Mouse (Mus musculus) lung, adult 2 months (tissue): ENCODE results near the gene Immp2l. TPM values are rescaled to one million over a fixed set of nuclear protein-coding genes. Genes with fewer than 3 reads are reported as not detected.

Experiments
- DNase-seq: peaks from one replicate; pipeline ENCODE4 v3.0.0; 2022
- H3K4me1 ChIP-seq: fragments of 200-500 bp; 2 replicates; pipeline ENCODE4 v1.6.1; 2011; ENCODE audit warnings: low read length; ENCODE audit not compliant: control insufficient read depth, insufficient read depth
- H3K4me3 ChIP-seq: fragments of 200-500 bp; replicated peaks from 2 replicates; pipeline ENCODE3; 2011; ENCODE audit warnings: low read depth, mild to moderate bottlenecking, control low read depth, low read length; ENCODE audit errors: extremely low read depth
- CTCF ChIP-seq: fragments of 200-500 bp; IDR thresholded peaks from 2 replicates; pipeline ENCODE4 v1.5.1; 2011; ENCODE audit warnings: mild to moderate bottlenecking, low read length, control low read depth; ENCODE audit not compliant: insufficient read depth
- POLR2A ChIP-seq: fragments of 200-500 bp; IDR thresholded peaks from 2 replicates; pipeline ENCODE4 v1.6.1; 2011; ENCODE audit warnings: low read depth, mild to moderate bottlenecking, control low read depth, low read length, borderline replicate concordance; ENCODE audit errors: extremely low read depth
- WGBS: fragments of 180-500 bp; shearing (Covaris S2); methylation state at CpG from one replicate; pipeline ENCODE4 v1.1.7; 2018; 5-methylcytosine and 5-hydroxymethylcytosine counted together
- polyA plus RNA-seq: library from polyadenylated mRNA; depleted of rRNA; stranded (reverse); fragments of >200 nt; gene quantifications from 2 replicates; pipeline ENCODE4 v1.2.3, GENCODE M21; 2012

Gene Immp2l
- polyA plus RNA-seq, 1 experiment: 1.5 TPM

- Histone ChIP-seq H3K4me3 (no peak overlapping the region), H3K4me1 (no peaks in the 10 kb centered on the region)
- WGBS: 91% methylated on average over 4 of the region's 4 CpGs
- no peak for DNase-seq
- TF ChIP-seq POLR2A: no peak
- no peak for TF ChIP-seq CTCF
Observed at GRCm38 (mm10) chr12:41594037-41594436, 570.1 kb downstream of the Immp2l start.

- WGBS: 87% methylated on average over 3 of the region's 3 CpGs
- DNase-seq: no peak
- no peak overlapping the region for H3K4me3 ChIP-seq
- TF ChIP-seq POLR2A (no peak), CTCF (no peak)
- H3K4me1 ChIP-seq: no peaks in the 10 kb centered on the region
Observed at GRCm38 (mm10) chr12:41615271-41615670, 591.4 kb downstream of the Immp2l start.

DNA sequence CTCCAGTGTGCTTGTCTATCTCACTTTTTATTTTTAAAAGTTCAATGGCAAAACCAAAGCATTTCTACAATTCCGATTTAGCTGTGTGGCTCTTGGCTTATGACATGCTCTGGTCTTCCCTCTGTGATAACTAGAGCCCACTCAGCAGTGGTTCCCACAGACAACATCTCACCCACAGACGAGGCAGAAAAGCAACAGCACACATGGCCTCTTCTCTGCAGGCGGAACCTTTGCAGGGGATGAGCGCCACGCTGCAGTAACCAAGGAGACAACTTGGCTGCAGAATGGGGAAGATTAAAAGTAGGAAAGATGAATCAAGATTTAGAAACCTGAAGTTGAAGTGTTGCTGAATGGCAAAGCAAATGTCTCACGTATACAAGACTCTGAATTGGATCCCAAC lies 597.5 kb downstream of the Immp2l start:
- 89% methylated on average over 6 of the region's 6 CpGs for WGBS
- no peak for TF ChIP-seq CTCF
- TF ChIP-seq POLR2A: no peak

GRCm38 (mm10) chr12:41643262-41643661 lies 619.4 kb downstream of the Immp2l start:
- no peak for TF ChIP-seq CTCF
- TF ChIP-seq POLR2A: no peak
- Histone ChIP-seq H3K4me3 (no peak overlapping the region), H3K4me1 (no peaks in the 10 kb centered on the region)
- DNase-seq: no peak
- 89% methylated on average over 4 of the region's 4 CpGs for WGBS

More for the DNA sequence above, 597.5 kb downstream of the Immp2l start:
- no peak for DNase-seq
- Histone ChIP-seq H3K4me1 (no peaks in the 10 kb centered on the region), H3K4me3 (no peak overlapping the region)

- WGBS: 38% methylated on average over 4 of the region's 4 CpGs
- no peak for DNase-seq
- TF ChIP-seq CTCF: no peak
- no peak for TF ChIP-seq POLR2A
- Histone ChIP-seq H3K4me3 (no peak overlapping the region), H3K4me1 (no peaks in the 10 kb centered on the region)
Observed at GRCm38 (mm10) chr12:41644802-41645551, 621.1 kb downstream of the Immp2l start.

DNA sequence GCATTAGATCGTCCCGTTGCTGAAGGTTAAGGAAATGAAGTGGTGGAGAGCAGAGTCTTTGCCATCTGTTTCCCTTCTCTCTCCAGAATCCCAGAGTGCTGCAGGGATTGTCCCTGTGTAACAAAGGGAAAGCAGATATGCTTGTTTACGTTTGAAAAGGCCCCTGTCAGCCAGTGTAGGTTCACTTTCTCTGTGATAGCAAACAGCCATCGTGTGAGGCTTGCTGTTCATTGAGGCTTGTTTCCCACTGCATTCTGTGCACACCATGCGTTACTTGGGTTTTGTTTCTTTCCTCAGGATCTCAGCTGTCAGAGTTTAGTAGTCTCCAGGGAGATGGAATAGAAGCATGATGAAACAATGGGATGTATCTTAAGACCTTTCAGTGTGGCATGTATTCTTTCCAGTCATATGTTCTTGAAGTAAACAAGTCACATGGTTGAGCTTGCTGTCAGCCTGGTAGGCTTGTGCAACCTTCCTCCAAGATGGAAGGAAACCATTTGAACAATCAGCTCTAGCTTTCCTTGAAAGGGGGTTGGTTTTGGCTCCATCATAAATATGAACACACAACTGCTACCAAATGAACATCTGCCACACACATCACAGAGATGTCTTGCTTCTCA lies 623.2 kb downstream of the Immp2l start:
- H3K4me3 ChIP-seq: no peak overlapping the region
- no peak for DNase-seq
- 19% methylated on average over 5 of the region's 5 CpGs for WGBS
- no peaks in the 10 kb centered on the region for H3K4me1 ChIP-seq
- no peak for TF ChIP-seq POLR2A
- no peak for TF ChIP-seq CTCF

GRCm38 (mm10) chr12:41647675-41648074 lies 623.8 kb downstream of the Immp2l start:
- H3K4me1 ChIP-seq: no peaks in the 10 kb centered on the region
- no peak for TF ChIP-seq CTCF
- no peak for TF ChIP-seq POLR2A
- H3K4me3 ChIP-seq: no peak overlapping the region
- WGBS: 89% methylated on average over 2 of the region's 2 CpGs
- DNase-seq: no peak

DNA sequence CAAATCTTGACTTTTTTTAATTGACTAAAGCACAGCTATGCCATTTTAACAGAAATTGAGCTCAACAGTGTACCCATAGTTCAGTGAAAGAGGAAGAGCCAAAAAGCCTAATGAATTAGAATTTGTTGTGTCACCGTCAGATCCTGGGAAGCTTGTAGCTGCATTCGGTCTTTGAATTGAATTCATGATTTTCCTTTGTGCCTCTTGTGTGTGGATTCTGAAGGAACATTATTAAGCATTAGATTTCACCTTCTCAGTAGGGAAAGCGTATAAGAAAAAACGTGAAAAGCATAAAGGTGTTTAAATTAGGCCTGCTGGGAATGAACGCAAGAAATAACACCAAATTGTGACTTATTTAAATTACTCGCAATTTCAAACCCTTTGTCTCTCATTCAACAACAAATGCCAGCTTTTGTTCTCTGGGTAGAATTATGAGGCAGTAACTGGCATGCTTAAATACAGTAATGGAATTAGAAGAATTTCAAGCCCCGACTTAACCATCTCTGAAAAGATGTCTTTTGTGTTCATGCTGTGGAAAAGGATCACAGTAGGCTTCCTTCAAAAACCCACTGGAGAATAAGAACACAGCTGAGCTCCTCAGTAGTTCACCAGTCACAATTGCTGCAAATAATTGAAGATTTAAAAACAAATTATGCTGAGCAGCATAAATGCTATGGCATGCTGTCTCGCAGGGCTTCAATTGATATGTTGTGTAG lies 626.1 kb downstream of the Immp2l start:
- DNase-seq: no peak
- TF ChIP-seq POLR2A (no peak), CTCF (no peak)
- WGBS: 86% methylated on average over 8 of the region's 8 CpGs
- Histone ChIP-seq H3K4me1 (no peaks in the 10 kb centered on the region), H3K4me3 (no peak overlapping the region)

DNA sequence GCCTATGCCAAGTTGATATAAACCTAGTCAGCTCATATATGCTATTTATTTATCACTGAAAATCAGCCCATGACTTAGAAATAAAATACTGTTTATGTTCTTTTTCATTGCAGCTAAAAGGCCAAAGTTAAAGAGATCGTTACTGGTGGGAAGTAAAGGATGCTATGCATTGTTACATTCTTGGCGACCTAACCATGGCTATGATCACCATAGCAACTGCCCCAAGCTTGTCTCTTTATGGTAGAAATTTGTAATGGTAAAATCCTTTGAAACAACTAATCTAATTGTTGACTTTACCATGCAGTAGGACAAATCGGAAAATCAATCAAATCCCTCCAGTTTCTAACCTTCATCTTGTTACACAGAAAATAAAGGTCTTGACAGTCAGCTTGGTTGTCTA lies 644.4 kb downstream of the Immp2l start:
- no peak for DNase-seq
- no peaks in the 10 kb centered on the region for H3K4me1 ChIP-seq
- 86% methylated on average over 3 of the region's 3 CpGs for WGBS
- H3K4me3 ChIP-seq: no peak overlapping the region
- TF ChIP-seq CTCF (no peak), POLR2A (no peak)

DNA sequence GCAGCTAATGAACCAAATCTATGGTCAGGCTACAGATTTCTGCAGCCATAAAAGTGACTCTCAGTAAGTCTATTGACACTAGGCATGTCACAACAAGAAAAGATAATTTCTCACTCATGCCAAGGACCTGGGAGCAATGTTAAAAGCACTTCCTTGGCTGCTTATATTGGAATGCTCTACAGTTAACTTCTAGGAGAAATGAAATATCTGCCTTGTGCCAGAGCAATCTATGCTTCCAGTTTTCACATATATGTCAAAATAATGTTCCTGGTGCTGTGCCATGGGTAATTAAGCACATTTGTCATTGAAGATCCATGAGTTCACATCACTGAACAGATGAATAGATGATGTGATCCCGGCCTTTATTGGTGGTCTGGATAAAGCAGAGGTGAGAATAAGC lies 645.6 kb downstream of the Immp2l start:
- TF ChIP-seq CTCF (no peak), POLR2A (no peak)
- DNase-seq: no peak
- Histone ChIP-seq H3K4me1 (no peaks in the 10 kb centered on the region), H3K4me3 (no peak overlapping the region)
- 71% methylated on average over 1 of the region's 1 CpGs for WGBS
